Mouse (Mus musculus) CH12.LX (cell line): Measurements from ENCODE around the gene Hgd.

Experiments
- CTCF ChIP-seq, 2 experiments: IDR thresholded peaks in 1 of 2; conservative IDR thresholded peaks in 1 of 2; 2 replicates each; pipeline ENCODE4 v1.5.1; 2011 to 2012; ENCODE audit warnings: low read depth in 2 of 2, low read length in 2 of 2, improper control_type of control experiment in 1 of 2, inconsistent platforms in 1 of 2, mild to moderate bottlenecking in 1 of 2, moderate library complexity in 1 of 2
- JUND ChIP-seq: conservative IDR thresholded peaks from 2 replicates; pipeline ENCODE4 v1.6.1; 2011; ENCODE audit warnings: low read depth, low read length, improper control_type of control experiment
- MAFK ChIP-seq: IDR thresholded peaks from 2 replicates; pipeline ENCODE4 v1.6.1; 2011; ENCODE audit warnings: low read length, improper control_type of control experiment; ENCODE audit not compliant: insufficient replicate concordance
- POLR2A ChIP-seq: IDR thresholded peaks from 2 replicates; pipeline ENCODE4 v1.6.1; 2011; ENCODE audit warnings: low read depth, mild to moderate bottlenecking, improper control_type of control experiment, low read length
- SIN3A ChIP-seq: IDR thresholded peaks from 2 replicates; pipeline ENCODE4 v1.6.1; 2012; ENCODE audit warnings: low read length, improper control_type of control experiment, inconsistent platforms
- UBTF ChIP-seq: IDR thresholded peaks from 2 replicates; pipeline ENCODE4 v1.6.1; 2012; ENCODE audit warnings: low read depth, mild to moderate bottlenecking, inconsistent platforms, low read length, improper control_type of control experiment, moderate library complexity

DNA sequence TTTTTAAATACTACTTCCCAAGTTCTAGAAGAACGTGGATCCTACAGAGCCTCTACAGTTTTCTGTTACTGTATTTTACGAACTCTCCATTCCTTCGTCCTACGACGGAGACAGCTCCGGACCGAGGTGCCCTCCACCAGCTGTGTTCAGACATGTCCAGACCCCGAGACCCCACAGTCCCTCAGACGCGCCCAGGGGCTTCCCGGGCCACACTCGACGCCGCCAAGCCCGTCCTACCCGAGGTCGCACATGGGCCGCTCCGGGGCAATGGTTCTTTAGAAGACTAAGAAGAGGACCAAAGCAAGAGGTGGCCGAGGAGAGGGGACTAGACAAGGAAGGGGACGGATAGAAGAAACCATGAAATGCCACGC lies 40.7 kb upstream of the Hgd start:
- TF ChIP-seq UBTF (no peak), CTCF (conservative IDR thresholded peaks at IDR 0.05 in 1 of 2, IDR thresholded peaks at IDR 0.05 in 1 of 2; ENCODE audit: low read depth in 2 of 2, low read length in 2 of 2) (no peak), SIN3A (no peak), POLR2A (no peak), JUND (no peak), MAFK (no peak)
